Mouse (Mus musculus): Measurements from ENCODE around the gene Ggta1. TPM values are rescaled to one million over a fixed set of nuclear protein-coding genes. Genes with fewer than 3 reads are reported as not detected.

The Ggta1 gene
- total and polyA plus RNA-seq, 3 experiments = 40.5 to 55.8 (median 46.9) TPM

GRCm38 (mm10) chr2:35434576-35435123 lies 28.4 kb downstream of the Ggta1 start:
- Histone ChIP-seq H3K36me3 (replicated peaks in 1 of 2; ENCODE audit: control insufficient read depth in 1 of 2, insufficient read depth in 1 of 2, low read length in 1 of 2) (peaks cover 61 to 87% of the 10 kb centered on the region in 2 experiments), H3K4me3 (replicated peaks in 1 of 3; ENCODE audit: low read depth in 2 of 3, low read length in 2 of 3, poor library complexity in 1 of 3) (no peak overlapping the region), H3K79me2 (replicated peaks; ENCODE audit: control insufficient read depth, extremely low read depth, insufficient read depth, poor library complexity, severe bottlenecking) (peaks cover 64% of the 10 kb centered on the region), H3K9me3 (replicated peaks; ENCODE audit: low read length) (no peaks in the 10 kb centered on the region), H3K27ac (ENCODE audit: insufficient read depth, low read depth) (no peak overlapping the region), H3K27me3 (replicated peaks) (no peaks in the 10 kb centered on the region), H3K4me1 (ENCODE audit: control insufficient read depth in 1 of 2, insufficient read depth in 2 of 2) (peaks cover 2 to 22% of the 10 kb centered on the region in 2 experiments; a peak in 2 of 4 replicates), H3K4me2 (ENCODE audit: insufficient read depth, low read depth, poor library complexity, severe bottlenecking) (no peak overlapping the region), H3K9ac (ENCODE audit: insufficient read depth, low read depth) (no peak overlapping the region)
- in situ Hi-C loops (cut with MboI; ENCODE audit: low pct_ligation_motif_present, low pct_unique_long_range_greater_than_20kb, low sequenced_read_pairs) = no loop called here
- no peak for DNase-seq (ENCODE audit: extremely low read depth)
- TF ChIP-seq TBP (conservative IDR thresholded peaks at IDR 0.05; ENCODE audit: low read depth, low read length) (no peak), GABPA (IDR thresholded peaks at IDR 0.05; ENCODE audit: insufficient replicate concordance, low read depth, low read length) (no peak), CHD1 (IDR thresholded peaks at IDR 0.05; ENCODE audit: low read depth, low read length) (no peak), SIN3A (IDR thresholded peaks at IDR 0.05; ENCODE audit: low read length) (no peak), EP300 (IDR thresholded peaks at IDR 0.05; ENCODE audit: low read length) (no peak), MAFK (IDR thresholded peaks at IDR 0.05; ENCODE audit: insufficient replicate concordance, low read length) (no peak), E2F4 (IDR thresholded peaks at IDR 0.05; ENCODE audit: insufficient replicate concordance, low read depth, low read length) (no peak), BHLHE40 (IDR thresholded peaks at IDR 0.05; ENCODE audit: low read depth, low read length) (no peak), ETS1 (conservative IDR thresholded peaks at IDR 0.05; ENCODE audit: low read depth, low read length) (no peak), ZC3H11A (IDR thresholded peaks at IDR 0.05; ENCODE audit: low read depth, low read length) (no peak), USF1 (IDR thresholded peaks at IDR 0.05; ENCODE audit: low read depth, low read length) (no peak)
- dilution Hi-C loops (cut with MboI; ENCODE audit: extremely low pct_ligation_motif_present, extremely low pct_unique_long_range_greater_than_20kb, low sequenced_read_pairs) = no loop called here

GRCm38 (mm10) chr2:35433428-35433827 lies 29.6 kb downstream of the Ggta1 start:
- no peak overlapping the region for H3K4me3 ChIP-seq (replicated peaks in 1 of 3; ENCODE audit: low read depth in 2 of 3, low read length in 2 of 3, poor library complexity in 1 of 3)
- H3K27ac ChIP-seq (ENCODE audit: insufficient read depth, low read depth) = no peak overlapping the region
- peaks cover 12 to 32% of the 10 kb centered on the region in 2 experiments; a peak in 3 of 4 replicates for H3K4me1 ChIP-seq (ENCODE audit: control insufficient read depth in 1 of 2, insufficient read depth in 2 of 2)
- in situ Hi-C loops (cut with MboI; ENCODE audit: low pct_ligation_motif_present, low pct_unique_long_range_greater_than_20kb, low sequenced_read_pairs) = no loop called here
- no peaks in the 10 kb centered on the region for H3K27me3 ChIP-seq (replicated peaks)
- peaks cover 61 to 89% of the 10 kb centered on the region in 2 experiments for H3K36me3 ChIP-seq (replicated peaks in 1 of 2; ENCODE audit: control insufficient read depth in 1 of 2, insufficient read depth in 1 of 2, low read length in 1 of 2)
- no peak for DNase-seq (ENCODE audit: extremely low read depth)
- dilution Hi-C loops (cut with MboI; ENCODE audit: extremely low pct_ligation_motif_present, extremely low pct_unique_long_range_greater_than_20kb, low sequenced_read_pairs) = no loop called here
- TF ChIP-seq SMC3 (IDR thresholded peaks at IDR 0.05; ENCODE audit: low read depth, low read length) = no peak
- no peak for TF ChIP-seq GABPA (IDR thresholded peaks at IDR 0.05; ENCODE audit: insufficient replicate concordance, low read depth, low read length)
- TF ChIP-seq ELF1 (IDR thresholded peaks at IDR 0.05; ENCODE audit: low read depth, low read length) = no peak
- TF ChIP-seq ZNF384 (IDR thresholded peaks at IDR 0.05; ENCODE audit: low read depth, low read length) = no peak
- TF ChIP-seq MAX (IDR thresholded peaks at IDR 0.05; ENCODE audit: low read length) = no peak
- peaks cover 56% of the 10 kb centered on the region for H3K79me2 ChIP-seq (replicated peaks; ENCODE audit: control insufficient read depth, extremely low read depth, insufficient read depth, poor library complexity, severe bottlenecking)
- no peaks in the 10 kb centered on the region for H3K9me3 ChIP-seq (replicated peaks; ENCODE audit: low read length)
- no peak overlapping the region for H3K9ac ChIP-seq (ENCODE audit: insufficient read depth, low read depth)
- H3K4me2 ChIP-seq (ENCODE audit: insufficient read depth, low read depth, poor library complexity, severe bottlenecking) = no peak overlapping the region

Data from CH12.LX (cell line).